Mouse (Mus musculus) midbrain, embryonic 10.5 days (tissue): ENCODE results near the gene Xylb. TPM values are rescaled to one million over a fixed set of nuclear protein-coding genes. Genes with fewer than 3 reads are reported as not detected.

Experiments used
- DNase-seq: peaks from one replicate; pipeline ENCODE4 v3.0.0-alpha.2; 2017; ENCODE audit warnings: low spot score
- H3K27ac ChIP-seq: fragments of 300-500 bp; sonication (generic); replicated peaks from 2 replicates; pipeline ENCODE4 v1.5.1; 2016; ENCODE audit warnings: mild to moderate bottlenecking
- H3K27me3 ChIP-seq: fragments of 300-500 bp; sonication (generic); 2 replicates; pipeline ENCODE4 v1.6.1; 2016; ENCODE audit warnings: low read depth, mild to moderate bottlenecking; ENCODE audit not compliant: poor library complexity, severe bottlenecking
- H3K36me3 ChIP-seq: fragments of 300-500 bp; sonication (generic); 2 replicates; pipeline ENCODE4 v1.6.1; 2016; ENCODE audit warnings: mild to moderate bottlenecking, moderate library complexity
- H3K4me1 ChIP-seq: fragments of 300-500 bp; sonication (generic); 2 replicates; pipeline ENCODE4 v1.6.1; 2016
- H3K4me3 ChIP-seq: fragments of 300-500 bp; sonication (generic); 2 replicates; pipeline ENCODE4 v1.5.1; 2016; ENCODE audit warnings: mild to moderate bottlenecking, moderate library complexity
- H3K9me3 ChIP-seq: fragments of 300-500 bp; sonication (generic); replicated peaks from 2 replicates; pipeline ENCODE4 v1.6.1; 2016; ENCODE audit warnings: mild to moderate bottlenecking
- WGBS: fragments of 180-500 bp; shearing (Covaris S2); methylation state at CpG from one replicate; pipeline ENCODE4 v1.1.7; 2016; 5-methylcytosine and 5-hydroxymethylcytosine counted together
- polyA plus RNA-seq: library from polyadenylated mRNA; unstranded; fragments of >200 nt; fragmentation: Nextera tagmentation; extraction: Ambion mirVana; gene quantifications from 2 replicates; pipeline ENCODE4 v1.2.1, GENCODE M21; 2016

Gene Xylb
- polyA plus RNA-seq, 1 experiment from 2014 or later: 7.7 TPM

GRCm38 (mm10) chr9:119375556-119375955, 18.4 kb downstream of the Xylb start:
- H3K4me3 ChIP-seq: no peak overlapping the region
- peaks cover 31% of the 10 kb centered on the region for H3K36me3 ChIP-seq
- H3K9me3 ChIP-seq: no peaks in the 10 kb centered on the region
- no peak for DNase-seq
- no peaks in the 10 kb centered on the region for H3K27me3 ChIP-seq
- H3K4me1 ChIP-seq: no peaks in the 10 kb centered on the region
- no peak overlapping the region for H3K27ac ChIP-seq
- 72% methylated on average over 6 of the region's 6 CpGs for WGBS

GRCm38 (mm10) chr9:119378231-119378630, 21.1 kb downstream of the Xylb start:
- peaks cover 51% of the 10 kb centered on the region for H3K36me3 ChIP-seq
- no peak overlapping the region for H3K27ac ChIP-seq
- no peaks in the 10 kb centered on the region for H3K9me3 ChIP-seq
- H3K27me3 ChIP-seq: no peaks in the 10 kb centered on the region
- WGBS: 95% methylated on average over 4 of the region's 4 CpGs
- no peak overlapping the region for H3K4me3 ChIP-seq
- no peak for DNase-seq
- H3K4me1 ChIP-seq: peaks cover 3% of the 10 kb centered on the region; the same call in 1 of the 2 replicates

- H3K36me3 ChIP-seq: peaks cover 70% of the 10 kb centered on the region
- no peaks in the 10 kb centered on the region for H3K9me3 ChIP-seq
- no peaks in the 10 kb centered on the region for H3K27me3 ChIP-seq
- 62% methylated on average over 6 of the region's 6 CpGs for WGBS
- H3K4me3 ChIP-seq: no peak overlapping the region
- DNase-seq: no peak
- H3K4me1 ChIP-seq: peaks cover 3% of the 10 kb centered on the region; the same call in 1 of the 2 replicates
- H3K27ac ChIP-seq: no peak overlapping the region
These were observed 25.4 kb downstream of the Xylb start for GRCm38 (mm10) chr9:119382603-119383002.

- DNase-seq: no peak
- no peaks in the 10 kb centered on the region for H3K4me1 ChIP-seq
- 55% methylated on average over 5 of the region's 5 CpGs for WGBS
- H3K9me3 ChIP-seq: no peaks in the 10 kb centered on the region
- no peak overlapping the region for H3K4me3 ChIP-seq
- H3K27ac ChIP-seq: no peak overlapping the region
- no peaks in the 10 kb centered on the region for H3K27me3 ChIP-seq
- peaks cover 42% of the 10 kb centered on the region for H3K36me3 ChIP-seq
These were observed 31.8 kb downstream of the Xylb start for GRCm38 (mm10) chr9:119388956-119389355.

- no peak for DNase-seq
These were observed 33.0 kb downstream of the Xylb start for GRCm38 (mm10) chr9:119390214-119390613.

GRCm38 (mm10) chr9:119394808-119395207, 37.6 kb downstream of the Xylb start:
- H3K27ac ChIP-seq: no peak overlapping the region
- no peak for DNase-seq
- H3K9me3 ChIP-seq: no peaks in the 10 kb centered on the region
- no peaks in the 10 kb centered on the region for H3K27me3 ChIP-seq
- peaks cover 19% of the 10 kb centered on the region; the same call in 1 of the 2 replicates for H3K36me3 ChIP-seq
- no peaks in the 10 kb centered on the region for H3K4me1 ChIP-seq
- WGBS: 92% methylated on average over 1 of the region's 1 CpGs
- no peak overlapping the region for H3K4me3 ChIP-seq

More at GRCm38 (mm10) chr9:119390214-119390613, 33.0 kb downstream of the Xylb start:
- Histone ChIP-seq H3K9me3 (no peaks in the 10 kb centered on the region), H3K27me3 (no peaks in the 10 kb centered on the region), H3K27ac (no peak overlapping the region), H3K4me3 (no peak overlapping the region), H3K36me3 (peaks cover 34% of the 10 kb centered on the region), H3K4me1 (no peaks in the 10 kb centered on the region)
- 91% methylated on average over 2 of the region's 2 CpGs for WGBS

- WGBS: 5% methylated on average over 7 of the region's 7 CpGs
- no peaks in the 10 kb centered on the region for H3K27me3 ChIP-seq
- H3K4me3 ChIP-seq: peak overlapping the region; percentile 79
- DNase-seq: no peak
- peaks cover 23% of the 10 kb centered on the region for H3K36me3 ChIP-seq
- H3K27ac ChIP-seq: peak overlapping the region; percentile 100
- no peaks in the 10 kb centered on the region for H3K9me3 ChIP-seq
- peaks cover 42% of the 10 kb centered on the region for H3K4me1 ChIP-seq
These were observed 44.2 kb downstream of the Xylb start for GRCm38 (mm10) chr9:119401351-119401750.

GRCm38 (mm10) chr9:119401801-119402214, 44.6 kb downstream of the Xylb start, which contains the start of gene Acvr2b:
Acvr2b (plus strand) TSS chr9:119402118.
- WGBS: 0% methylated on average over 18 of the region's 32 CpGs
- Histone ChIP-seq H3K27me3 (no peaks in the 10 kb centered on the region), H3K4me3 (peak within 1 kb of the TSS; percentile 79), H3K4me1 (peaks cover 44% of the 10 kb centered on the region), H3K9me3 (no peaks in the 10 kb centered on the region), H3K36me3 (peaks cover 28% of the 10 kb centered on the region), H3K27ac (peak within 1 kb of the TSS; percentile 100)
- DNase-seq: peak; percentile 98

- under 1% methylated on average over 127 of the region's 127 CpGs for WGBS
- Histone ChIP-seq H3K27ac (peak overlapping the region; percentile 100), H3K4me1 (peaks cover 44% of the 10 kb centered on the region), H3K36me3 (peaks cover 35% of the 10 kb centered on the region), H3K27me3 (no peaks in the 10 kb centered on the region), H3K4me3 (peak overlapping the region; percentile 79), H3K9me3 (peaks cover 2% of the 10 kb centered on the region; the same call in 1 of the 2 replicates)
- DNase-seq: peak; percentile 64
These were observed 45.4 kb downstream of the Xylb start for GRCm38 (mm10) chr9:119402253-119403235.

GRCm38 (mm10) chr9:119403236-119403641, 46.1 kb downstream of the Xylb start:
- under 1% methylated on average over 26 of the region's 26 CpGs for WGBS
- peak overlapping the region; percentile 100 for H3K27ac ChIP-seq
- no peaks in the 10 kb centered on the region for H3K27me3 ChIP-seq
- peaks cover 9% of the 10 kb centered on the region for H3K9me3 ChIP-seq
- peaks cover 42% of the 10 kb centered on the region for H3K36me3 ChIP-seq
- peak; percentile 81 for DNase-seq
- H3K4me1 ChIP-seq: peaks cover 50% of the 10 kb centered on the region
- peak overlapping the region; percentile 79 for H3K4me3 ChIP-seq

GRCm38 (mm10) chr9:119404090-119404489, 46.9 kb downstream of the Xylb start:
- WGBS: 76% methylated on average over 5 of the region's 5 CpGs

GRCm38 (mm10) chr9:119407884-119408283, 50.7 kb downstream of the Xylb start:
- DNase-seq: no peak
- peaks cover 27% of the 10 kb centered on the region for H3K9me3 ChIP-seq
- H3K36me3 ChIP-seq: peaks cover 89% of the 10 kb centered on the region
- no peak overlapping the region for H3K4me3 ChIP-seq
- 82% methylated on average over 15 of the region's 15 CpGs for WGBS
- H3K27ac ChIP-seq: no peak overlapping the region
- H3K27me3 ChIP-seq: no peaks in the 10 kb centered on the region
- H3K4me1 ChIP-seq: peaks cover 50% of the 10 kb centered on the region

More at GRCm38 (mm10) chr9:119404090-119404489, 46.9 kb downstream of the Xylb start:
- peak overlapping the region; percentile 79 for H3K4me3 ChIP-seq
- peak overlapping the region; percentile 100 for H3K27ac ChIP-seq
- no peak for DNase-seq
- H3K36me3 ChIP-seq: peaks cover 51% of the 10 kb centered on the region
- H3K27me3 ChIP-seq: no peaks in the 10 kb centered on the region
- peaks cover 10% of the 10 kb centered on the region for H3K9me3 ChIP-seq
- peaks cover 57% of the 10 kb centered on the region for H3K4me1 ChIP-seq
